Mouse (Mus musculus): ENCODE measurements around the gene Olfr137. TPM values are rescaled to one million over a fixed set of nuclear protein-coding genes. Genes with fewer than 3 reads are reported as not detected.

Olfr137 gene
- not detected in 2 replicates for polyA plus RNA-seq (2015; fragmentation: Nextera tagmentation; extraction: Ambion mirVana)

GRCm38 (mm10) chr17:38307470-38307869 is at the start of gene Olfr137:
TSS of gene Olfr137 (minus strand) at chr17:38307570.
- no peak for DNase-seq (ENCODE audit: low spot score)

- no peak for DNase-seq (ENCODE audit: low spot score)
Observed at GRCm38 (mm10) chr17:38329531-38329930, 22.2 kb upstream of the Olfr137 start, which contains the start of gene Olfr136. TSS of gene Olfr136 (plus strand) at chr17:38329831.

- DNase-seq (ENCODE audit: low spot score), result no peak
Observed at GRCm38 (mm10) chr17:38260735-38261134, 46.6 kb downstream of the Olfr137 start, which contains the start of gene Olfr138. TSS of gene Olfr138 (plus strand) at chr17:38261035.

Other genes with a start within 250 kb of the Olfr137 start
- gene Olfr129, start 247.5 kb downstream of the Olfr137 start, polyA plus RNA-seq (2015; fragmentation: Nextera tagmentation; extraction: Ambion mirVana), result not detected in 2 replicates
- not detected in 2 replicates for gene Olfr130, start 243.6 kb downstream of the Olfr137 start, polyA plus RNA-seq (2015; fragmentation: Nextera tagmentation; extraction: Ambion mirVana)
- gene Olfr131, start 218.9 kb downstream of the Olfr137 start, polyA plus RNA-seq (2015; fragmentation: Nextera tagmentation; extraction: Ambion mirVana), result not detected in 2 replicates
- gene Olfr132, start 173.0 kb downstream of the Olfr137 start, polyA plus RNA-seq (2015; fragmentation: Nextera tagmentation; extraction: Ambion mirVana), result not detected in 2 replicates
- gene Olfr133, start 162.3 kb downstream of the Olfr137 start, polyA plus RNA-seq (2015; fragmentation: Nextera tagmentation; extraction: Ambion mirVana), result not detected in 2 replicates
- not detected in 2 replicates for gene Olfr134, start 136.2 kb downstream of the Olfr137 start, polyA plus RNA-seq (2015; fragmentation: Nextera tagmentation; extraction: Ambion mirVana)
- gene Olfr135, start 103.2 kb downstream of the Olfr137 start, polyA plus RNA-seq (2015; fragmentation: Nextera tagmentation; extraction: Ambion mirVana), result not detected in 2 replicates
- not detected in 2 replicates for gene Olfr138, start 46.5 kb downstream of the Olfr137 start, polyA plus RNA-seq (2015; fragmentation: Nextera tagmentation; extraction: Ambion mirVana)
- not detected in 2 replicates for gene Olfr136, start 22.3 kb upstream of the Olfr137 start, polyA plus RNA-seq (2015; fragmentation: Nextera tagmentation; extraction: Ambion mirVana)
- not detected in 2 replicates for gene Esp36, start 112.6 kb upstream of the Olfr137 start, polyA plus RNA-seq (2015; fragmentation: Nextera tagmentation; extraction: Ambion mirVana)
- not detected in 2 replicates for gene Esp34, start 246.6 kb upstream of the Olfr137 start, polyA plus RNA-seq (2015; fragmentation: Nextera tagmentation; extraction: Ambion mirVana)

Data from thymus, postnatal 0 days (tissue).